Mouse (Mus musculus) heart, postnatal 0 days (tissue): ENCODE data around the gene Phldb3. TPM values are rescaled to one million over a fixed set of nuclear protein-coding genes. Genes with fewer than 3 reads are reported as not detected.

ENCODE experiments used
- ATAC-seq: fragments of 200-750 bp; cut with Nextera tagmentation; 2 replicates; pipeline ENCODE4 v1.8.0; 2017; ENCODE audit warnings: low read depth, moderate number of reproducible peaks, moderate library complexity; ENCODE audit not compliant: insufficient read depth
- DNase-seq: peaks from one replicate; pipeline ENCODE4 v3.0.0-alpha.2; 2016; ENCODE audit warnings: low spot score
- H3K27ac ChIP-seq: fragments of 300-500 bp; sonication (generic); 2 replicates; pipeline ENCODE4 v1.5.1; 2014; ENCODE audit warnings: low read depth, mild to moderate bottlenecking
- H3K27me3 ChIP-seq: fragments of 300-500 bp; sonication (generic); 2 replicates; pipeline ENCODE4 v1.6.1; 2014; ENCODE audit warnings: low read length, mixed read lengths; ENCODE audit not compliant: control insufficient read depth, insufficient read depth
- H3K36me3 ChIP-seq: fragments of 300-500 bp; sonication (generic); replicated peaks from 2 replicates; pipeline ENCODE4 v1.6.1; 2014; ENCODE audit warnings: low read length, mixed read lengths; ENCODE audit not compliant: control insufficient read depth, insufficient read depth
- H3K4me1 ChIP-seq: fragments of 300-500 bp; sonication (generic); 2 replicates; pipeline ENCODE4 v1.6.1; 2014; ENCODE audit warnings: antibody characterized with exemption; ENCODE audit not compliant: control insufficient read depth, insufficient read depth
- H3K4me2 ChIP-seq: fragments of 300-500 bp; sonication (generic); 2 replicates; pipeline ENCODE4 v1.6.1; 2014; ENCODE audit warnings: low read depth, mild to moderate bottlenecking, low read length, moderate library complexity
- H3K4me3 ChIP-seq: fragments of 300-500 bp; sonication (generic); 2 replicates; pipeline ENCODE4 v1.5.1; 2014; ENCODE audit warnings: low read depth, low read length
- H3K9ac ChIP-seq: fragments of 300-500 bp; sonication (generic); replicated peaks from 2 replicates; pipeline ENCODE4 v1.6.1; 2014; ENCODE audit warnings: low read depth, low read length, mixed read lengths
- H3K9me3 ChIP-seq: fragments of 300-500 bp; sonication (generic); replicated peaks from 2 replicates; pipeline ENCODE4 v1.6.1; 2016; ENCODE audit warnings: low read length; ENCODE audit not compliant: control insufficient read depth
- CTCF ChIP-seq: IDR thresholded peaks from 2 replicates; pipeline ENCODE4 v1.5.1; 2016; ENCODE audit warnings: antibody characterized with exemption, control low read depth, low read depth
- EP300 ChIP-seq: IDR thresholded peaks from 2 replicates; pipeline ENCODE4 v1.6.1; 2016; ENCODE audit warnings: antibody characterized with exemption, low read depth
- WGBS: fragments of 180-500 bp; shearing (Covaris S2); extraction: QIAGEN DNeasy Blood & Tissue Kit; methylation state at CpG from one replicate; pipeline ENCODE4 v1.1.7; 2014; 5-methylcytosine and 5-hydroxymethylcytosine counted together
- polyA plus RNA-seq: library from polyadenylated mRNA; unstranded; fragments of >200 nt; fragmentation: Nextera tagmentation; extraction: Ambion mirVana; gene quantifications from 2 replicates; pipeline ENCODE4 v1.2.1, GENCODE M21; 2015
- total RNA-seq: library from RNA; depleted of rRNA; stranded (reverse); fragments of >200 nt; gene quantifications from 2 replicates; pipeline ENCODE4 v1.2.3, GENCODE M21; 2014; ENCODE audit warnings: low replicate concordance

Gene Phldb3
- total and polyA plus RNA-seq, 2 experiments from 2014 or later: not detected

- Histone ChIP-seq H3K4me1 (peaks cover 5% of the 10 kb centered on the region; the same call in 1 of the 2 replicates), H3K9ac (peak overlapping the region; percentile 62), H3K4me2 (peak overlapping the region; percentile 86), H3K27me3 (no peaks in the 10 kb centered on the region), H3K9me3 (no peaks in the 10 kb centered on the region), H3K27ac (no peak overlapping the region), H3K4me3 (peak overlapping the region; percentile 75), H3K36me3 (no peaks in the 10 kb centered on the region)
- 5% methylated on average over 13 of the region's 13 CpGs for WGBS
- DNase-seq: no peak
- no peak for ATAC-seq
- no peak for TF ChIP-seq EP300
- no peak for TF ChIP-seq CTCF
Measured at GRCm38 (mm10) chr7:24594309-24594803, 16.2 kb upstream of the Phldb3 start.

- ATAC-seq (no peak), DNase-seq (no peak)
- H3K27ac ChIP-seq: no peak overlapping the region
- H3K4me1 ChIP-seq: peaks cover 5% of the 10 kb centered on the region; the same call in 1 of the 2 replicates
- H3K36me3 ChIP-seq: no peaks in the 10 kb centered on the region
- 73% methylated on average over 2 of the region's 2 CpGs for WGBS
- TF ChIP-seq EP300 (no peak), CTCF (no peak)
- no peak overlapping the region for H3K9ac ChIP-seq
- H3K4me3 ChIP-seq: no peak overlapping the region
- no peaks in the 10 kb centered on the region for H3K27me3 ChIP-seq
- H3K4me2 ChIP-seq: no peak overlapping the region
- H3K9me3 ChIP-seq: no peaks in the 10 kb centered on the region
Measured at GRCm38 (mm10) chr7:24595464-24595863, 15.1 kb upstream of the Phldb3 start.

- TF ChIP-seq EP300 (no peak), CTCF (no peak)
- 74% methylated on average over 4 of the region's 4 CpGs for WGBS
- H3K27ac ChIP-seq: no peak overlapping the region
Measured at GRCm38 (mm10) chr7:24598121-24598520, 12.4 kb upstream of the Phldb3 start.

GRCm38 (mm10) chr7:24599211-24600067, 11.1 kb upstream of the Phldb3 start:
- WGBS: 67% methylated on average over 15 of the region's 15 CpGs
- Histone ChIP-seq H3K36me3 (no peaks in the 10 kb centered on the region; the same call in 1 of the 2 replicates), H3K9ac (no peak overlapping the region), H3K27ac (no peak overlapping the region), H3K4me2 (no peak overlapping the region), H3K9me3 (no peaks in the 10 kb centered on the region), H3K4me3 (no peak overlapping the region), H3K4me1 (no peaks in the 10 kb centered on the region), H3K27me3 (no peaks in the 10 kb centered on the region)
- no peak for DNase-seq
- ATAC-seq: no peak
- no peak for TF ChIP-seq CTCF
- TF ChIP-seq EP300: no peak

More at GRCm38 (mm10) chr7:24598121-24598520, 12.4 kb upstream of the Phldb3 start:
- DNase-seq (no peak), ATAC-seq (no peak)
- no peak overlapping the region for H3K4me2 ChIP-seq
- no peaks in the 10 kb centered on the region for H3K27me3 ChIP-seq
- H3K9me3 ChIP-seq: no peaks in the 10 kb centered on the region
- H3K4me1 ChIP-seq: peaks cover 5% of the 10 kb centered on the region; the same call in 1 of the 2 replicates
- no peak overlapping the region for H3K4me3 ChIP-seq
- H3K9ac ChIP-seq: no peak overlapping the region
- no peaks in the 10 kb centered on the region for H3K36me3 ChIP-seq

GRCm38 (mm10) chr7:24600941-24601597, 9.5 kb upstream of the Phldb3 start:
- no peak overlapping the region for H3K27ac ChIP-seq
- no peaks in the 10 kb centered on the region for H3K4me1 ChIP-seq
- DNase-seq (peak; percentile 92), ATAC-seq (peak; percentile 94)
- H3K36me3 ChIP-seq: no peaks in the 10 kb centered on the region; the same call in 1 of the 2 replicates
- TF ChIP-seq EP300: no peak
- peak; percentile 100 for TF ChIP-seq CTCF
- H3K4me3 ChIP-seq: no peak overlapping the region
- 6% methylated on average over 13 of the region's 13 CpGs for WGBS
- no peak overlapping the region for H3K9ac ChIP-seq
- no peaks in the 10 kb centered on the region for H3K9me3 ChIP-seq
- no peak overlapping the region for H3K4me2 ChIP-seq
- H3K27me3 ChIP-seq: no peaks in the 10 kb centered on the region
